Mouse (Mus musculus): ENCODE data around the gene Olfr1129. TPM values are rescaled to one million over a fixed set of nuclear protein-coding genes. Genes with fewer than 3 reads are reported as not detected.
A peak's percentile ranks its signal among the peaks of the same experiment; 100 is the strongest.
"Not testable (repeated sequence)": the region's sequence is repeated elsewhere in the genome, so short reads cannot be mapped to it uniquely, and the experiment has no call there.

Olfr1129 gene
- total RNA-seq (2014; rRNA removed; ENCODE audit: low replicate concordance) (not detected in 2 replicates), polyA plus RNA-seq (2015; fragmentation: Nextera tagmentation; extraction: Ambion mirVana) (not detected in 2 replicates)

- H3K9me3 ChIP-seq (replicated peaks; ENCODE audit: control insufficient read depth, low read length); DNase-seq (ENCODE audit: low spot score); H3K36me3 ChIP-seq (replicated peaks; ENCODE audit: control insufficient read depth, insufficient read depth, low read length); H3K4me1 ChIP-seq (ENCODE audit: control insufficient read depth, insufficient read depth); H3K4me2 ChIP-seq (ENCODE audit: low read depth, low read length); H3K9ac ChIP-seq (replicated peaks; ENCODE audit: low read depth, low read length); H3K27me3 ChIP-seq (ENCODE audit: control insufficient read depth, insufficient read depth, low read length); H3K4me3 ChIP-seq (ENCODE audit: low read depth, low read length); H3K27ac ChIP-seq (ENCODE audit: low read depth); ATAC-seq (ENCODE audit: insufficient read depth, low read depth): not testable (repeated sequence)
- 44% methylated on average over 1 of the region's 1 CpGs for WGBS
Observed at GRCm38 (mm10) chr2:87573602-87574001, at the start of gene Olfr1129. Gene Olfr1129, plus strand, starts transcription at chr2:87573902.

DNA sequence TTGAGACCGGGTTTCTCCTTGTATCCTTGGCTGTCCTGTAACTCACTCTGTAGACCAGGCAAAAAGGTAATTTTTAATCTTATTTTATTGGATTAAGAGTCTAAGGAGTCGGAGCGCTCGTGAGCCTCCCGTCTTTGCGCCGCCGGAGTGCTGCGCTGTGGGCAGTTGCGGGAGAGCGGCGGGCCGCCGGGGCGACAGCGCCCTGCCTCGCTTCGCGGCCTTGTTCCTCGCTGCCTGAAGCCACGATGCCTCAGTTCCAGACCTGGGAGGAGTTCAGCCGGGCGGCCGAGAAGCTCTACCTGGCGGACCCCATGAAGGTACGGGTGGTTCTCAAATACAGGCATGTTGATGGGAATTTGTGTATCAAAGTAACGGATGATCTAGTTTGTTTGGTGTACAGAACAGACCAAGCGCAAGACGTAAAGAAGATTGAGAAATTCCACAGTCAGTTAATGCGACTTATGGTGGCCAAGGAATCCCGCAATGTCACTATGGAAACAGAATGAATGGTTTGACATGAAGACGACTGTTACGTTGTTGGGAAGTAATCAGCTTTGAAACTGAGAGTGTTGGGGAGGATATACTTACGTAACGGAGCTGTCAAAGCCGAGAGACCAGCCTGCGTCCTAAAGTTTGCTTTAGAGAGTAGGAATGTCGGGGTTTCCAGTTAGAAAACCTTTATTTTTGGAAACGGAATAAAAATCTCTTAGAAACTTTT, 47.6 kb upstream of the Olfr1129 start:
- not testable (repeated sequence) for H3K27ac ChIP-seq (ENCODE audit: low read depth); ATAC-seq (ENCODE audit: insufficient read depth, low read depth); H3K9ac ChIP-seq (replicated peaks; ENCODE audit: low read depth, low read length); DNase-seq (ENCODE audit: low spot score); H3K27me3 ChIP-seq (ENCODE audit: control insufficient read depth, insufficient read depth, low read length); H3K36me3 ChIP-seq (replicated peaks; ENCODE audit: control insufficient read depth, insufficient read depth, low read length); H3K4me1 ChIP-seq (ENCODE audit: control insufficient read depth, insufficient read depth); H3K9me3 ChIP-seq (replicated peaks; ENCODE audit: control insufficient read depth, low read length)
- peak overlapping the region; percentile 44 for H3K4me2 ChIP-seq (ENCODE audit: low read depth, low read length)
- 0 out of 2 replicates have a peak overlapping the region, but pooled peaks have one; percentile 7 for H3K4me3 ChIP-seq (ENCODE audit: low read depth, low read length)
- 31% methylated on average over 38 of the region's 39 CpGs for WGBS

- Histone ChIP-seq H3K4me3 (ENCODE audit: low read depth, low read length) (no peak within 1 kb of the TSS), H3K4me2 (ENCODE audit: low read depth, low read length) (no peak within 1 kb of the TSS), H3K9me3 (replicated peaks; ENCODE audit: control insufficient read depth, low read length) (no peaks in the 10 kb centered on the region), H3K27ac (ENCODE audit: low read depth) (no peak within 1 kb of the TSS), H3K27me3 (ENCODE audit: control insufficient read depth, insufficient read depth, low read length) (no peaks in the 10 kb centered on the region), H3K9ac (replicated peaks; ENCODE audit: low read depth, low read length) (no peak within 1 kb of the TSS), H3K36me3 (replicated peaks; ENCODE audit: control insufficient read depth, insufficient read depth, low read length) (no peaks in the 10 kb centered on the region), H3K4me1 (ENCODE audit: control insufficient read depth, insufficient read depth) (no peaks in the 10 kb centered on the region)
- no peak for TF ChIP-seq CTCF (IDR thresholded peaks at IDR 0.05; ENCODE audit: low read depth)
- TF ChIP-seq EP300 (IDR thresholded peaks at IDR 0.05; ENCODE audit: low read depth) = no peak
- DNase-seq (ENCODE audit: low spot score) = no peak
- ATAC-seq (ENCODE audit: insufficient read depth, low read depth) = no peak
Observed at GRCm38 (mm10) chr2:87531496-87531895, 42.2 kb upstream of the Olfr1129 start, which contains the start of gene Olfr153. Gene Olfr153, plus strand, starts transcription at chr2:87531796.

DNA sequence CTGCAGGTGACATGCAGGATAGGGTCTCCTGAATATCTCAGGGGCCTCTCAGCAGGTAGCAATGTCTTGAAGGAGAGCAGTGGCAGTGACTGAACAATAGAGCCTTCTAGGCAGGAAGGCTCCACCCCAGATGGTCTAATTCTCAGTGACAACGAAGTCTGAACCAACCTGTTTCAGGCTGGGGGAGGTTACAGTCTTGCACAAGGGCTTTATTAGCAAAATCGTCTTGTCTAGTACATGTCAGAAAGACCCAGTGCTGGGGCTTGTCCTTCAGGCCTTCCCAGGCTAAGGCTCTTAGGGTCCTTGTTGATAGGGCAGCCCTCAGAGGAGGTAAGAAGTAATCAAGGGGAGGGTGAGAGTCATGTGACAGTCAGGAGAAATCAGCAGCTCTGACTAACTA, 38.9 kb upstream of the Olfr1129 start:
- no peaks in the 10 kb centered on the region for H3K36me3 ChIP-seq (replicated peaks; ENCODE audit: control insufficient read depth, insufficient read depth, low read length)
- no peak overlapping the region for H3K27ac ChIP-seq (ENCODE audit: low read depth)
- H3K4me2 ChIP-seq (ENCODE audit: low read depth, low read length) = no peak overlapping the region
- no peaks in the 10 kb centered on the region for H3K27me3 ChIP-seq (ENCODE audit: control insufficient read depth, insufficient read depth, low read length)
- ATAC-seq (ENCODE audit: insufficient read depth, low read depth) (no peak), DNase-seq (ENCODE audit: low spot score) (no peak)
- H3K9ac ChIP-seq (replicated peaks; ENCODE audit: low read depth, low read length) = no peak overlapping the region
- no peak overlapping the region for H3K4me3 ChIP-seq (ENCODE audit: low read depth, low read length)
- no peaks in the 10 kb centered on the region for H3K4me1 ChIP-seq (ENCODE audit: control insufficient read depth, insufficient read depth)
- WGBS = 44% methylated on average over 2 of the region's 2 CpGs
- TF ChIP-seq EP300 (IDR thresholded peaks at IDR 0.05; ENCODE audit: low read depth) = no peak
- TF ChIP-seq CTCF (IDR thresholded peaks at IDR 0.05; ENCODE audit: low read depth) = no peak
- H3K9me3 ChIP-seq (replicated peaks; ENCODE audit: control insufficient read depth, low read length) = no peaks in the 10 kb centered on the region

DNA sequence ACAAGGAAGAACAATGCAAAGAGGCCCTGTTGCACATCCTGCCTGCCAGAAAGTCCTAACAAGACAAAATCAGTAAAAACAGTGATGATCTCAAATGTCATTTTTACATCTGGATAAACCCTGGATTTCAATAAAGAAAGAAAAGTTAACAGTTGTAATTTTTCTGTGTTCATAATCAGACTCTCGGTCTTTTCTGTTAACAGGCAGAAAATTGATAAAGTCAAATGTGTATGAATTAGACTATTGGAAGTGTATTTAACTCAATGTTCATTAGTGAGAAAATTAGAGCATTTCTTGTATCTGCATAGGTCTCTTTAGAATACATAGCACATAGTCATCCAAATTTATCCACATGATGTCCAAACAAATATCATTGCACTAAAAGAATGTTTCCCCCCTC, 28.3 kb upstream of the Olfr1129 start, which contains the start of gene Olfr1128:
TSS of gene Olfr1128 (minus strand) at position 101 of the 400 bp plus-strand sequence.
- Histone ChIP-seq H3K4me3 (ENCODE audit: low read depth, low read length) (no peak within 1 kb of the TSS), H3K4me2 (ENCODE audit: low read depth, low read length) (no peak within 1 kb of the TSS), H3K27me3 (ENCODE audit: control insufficient read depth, insufficient read depth, low read length) (no peaks in the 10 kb centered on the region), H3K36me3 (replicated peaks; ENCODE audit: control insufficient read depth, insufficient read depth, low read length) (no peaks in the 10 kb centered on the region), H3K4me1 (ENCODE audit: control insufficient read depth, insufficient read depth) (no peaks in the 10 kb centered on the region), H3K27ac (ENCODE audit: low read depth) (no peak within 1 kb of the TSS), H3K9me3 (replicated peaks; ENCODE audit: control insufficient read depth, low read length) (no peaks in the 10 kb centered on the region), H3K9ac (replicated peaks; ENCODE audit: low read depth, low read length) (no peak within 1 kb of the TSS)
- ATAC-seq (ENCODE audit: insufficient read depth, low read depth) (no peak), DNase-seq (ENCODE audit: low spot score) (no peak)
- 66% methylated on average over 1 of the region's 1 CpGs for WGBS
- TF ChIP-seq CTCF (IDR thresholded peaks at IDR 0.05; ENCODE audit: low read depth) = no peak
- no peak for TF ChIP-seq EP300 (IDR thresholded peaks at IDR 0.05; ENCODE audit: low read depth)

DNA sequence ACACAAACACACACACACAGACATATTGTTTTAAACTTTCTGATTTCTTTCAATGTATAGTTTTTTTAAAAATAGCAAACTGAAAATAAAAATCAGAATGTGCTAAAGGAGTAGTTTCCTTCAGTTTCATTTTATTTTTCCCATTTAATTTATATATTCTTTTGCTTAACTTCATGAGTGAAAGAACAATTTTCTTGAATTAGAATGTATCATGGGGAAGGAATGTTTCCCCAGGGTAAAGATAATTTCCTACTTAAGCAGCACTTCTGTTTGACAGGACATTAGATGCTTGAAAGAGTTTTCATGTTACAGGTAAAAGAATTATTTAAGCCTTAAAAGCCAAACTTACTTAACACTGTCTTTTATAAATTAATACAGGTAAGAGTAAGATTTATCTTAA, 32.2 kb downstream of the Olfr1129 start, which contains the start of gene Olfr1130:
TSS of gene Olfr1130 (plus strand) at position 301 of the 400 bp plus-strand sequence.
- ATAC-seq (ENCODE audit: insufficient read depth, low read depth); H3K27me3 ChIP-seq (ENCODE audit: control insufficient read depth, insufficient read depth, low read length); H3K36me3 ChIP-seq (replicated peaks; ENCODE audit: control insufficient read depth, insufficient read depth, low read length); H3K9me3 ChIP-seq (replicated peaks; ENCODE audit: control insufficient read depth, low read length); H3K9ac ChIP-seq (replicated peaks; ENCODE audit: low read depth, low read length); H3K4me3 ChIP-seq (ENCODE audit: low read depth, low read length); H3K27ac ChIP-seq (ENCODE audit: low read depth); DNase-seq (ENCODE audit: low spot score); H3K4me1 ChIP-seq (ENCODE audit: control insufficient read depth, insufficient read depth); H3K4me2 ChIP-seq (ENCODE audit: low read depth, low read length): not testable (repeated sequence)

All from heart, postnatal 0 days (tissue).